Comparison of ENCODE assay signal across 8 mouse cellular contexts in the genomic region with DNA sequence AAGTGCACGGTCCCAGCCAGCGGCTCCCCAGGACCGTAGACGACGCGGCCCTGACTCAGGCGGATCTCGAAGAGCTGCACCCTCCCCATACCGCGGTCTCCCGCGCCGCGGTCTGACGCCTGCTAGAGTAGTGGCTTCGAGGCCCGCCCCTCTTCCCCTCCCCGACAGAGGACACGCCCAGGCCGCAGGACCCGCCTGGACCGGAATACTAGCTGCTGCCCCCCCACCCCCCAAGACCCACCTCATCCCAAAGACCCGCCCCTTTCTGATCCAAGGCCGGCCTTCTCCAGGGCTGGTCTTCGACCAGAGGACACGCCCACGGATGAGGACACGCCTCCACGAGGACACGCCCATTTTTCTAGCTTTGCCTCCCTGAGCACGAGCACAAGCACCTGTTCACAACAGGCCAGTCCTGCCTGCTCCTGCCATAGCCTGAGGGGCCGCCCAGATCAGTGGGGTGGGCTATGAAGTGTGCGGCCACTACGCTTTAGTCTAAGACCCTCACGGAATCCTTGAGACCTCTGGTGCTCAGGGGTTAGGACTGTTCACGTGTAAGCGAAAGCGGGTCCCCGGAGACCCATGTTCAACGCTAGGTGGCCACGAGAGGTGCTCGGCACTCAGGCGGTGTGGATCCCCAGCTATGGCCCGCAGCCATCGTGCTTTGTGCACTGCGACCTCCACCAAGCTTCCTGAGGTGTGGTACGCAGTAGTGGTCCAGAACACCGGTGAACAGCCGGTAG. TPM values are rescaled to one million over a fixed set of nuclear protein-coding genes. Genes with fewer than 3 reads are reported as not detected.
A peak's percentile ranks its signal among the peaks of the same experiment; 100 is the strongest.
DNase-seq lines count a peak whose midpoint lies in the region; ATAC-seq and TF ChIP-seq lines count a peak whose summit lies in the region.

A gene (minus strand): TSS at position 196 of the 740 bp plus-strand sequence.

- under 1% methylated on average over 49 of the region's 49 CpGs for WGBS in hindbrain, postnatal 0 days

- H3K27me3 ChIP-seq in hindbrain, postnatal 0 days (ENCODE audit: insufficient read depth, low read length): no peaks in the 10 kb centered on the region

- ATAC-seq in common myeloid progenitor, adult 5-6 weeks (replicated peaks; ENCODE audit: low read depth, poor library complexity, severe bottlenecking): peak; percentile 84
- ATAC-seq in hindbrain, postnatal 0 days: peak; percentile 93
- ATAC-seq in megakaryocyte, adult 5-6 weeks (ENCODE audit: poor library complexity, severe bottlenecking): peak; percentile 90

- DNase-seq in ZHBTc4 (ENCODE audit: low read depth, low spot score): peak; percentile 99
- peak; percentile 93 for DNase-seq in gastrocnemius, adult 2 months
- DNase-seq in hindbrain, postnatal 0 days (ENCODE audit: low spot score): peak; percentile 94
- peak; percentile 72 to 81 for DNase-seq in left cerebral cortex, adult 2 months (ENCODE audit: extremely low spot score in 1 of 2, low spot score in 2 of 2)
- peak; percentile 76 to 80 for DNase-seq in right cerebral cortex, adult 2 months (ENCODE audit: low spot score in 2 of 2)
- peak; percentile 97 for DNase-seq in urinary bladder, postnatal 14 days (ENCODE audit: low spot score)

- TF ChIP-seq CTCF in gastrocnemius, adult 2 months (IDR thresholded peaks at IDR 0.05): peak; percentile 53
- TF ChIP-seq CTCF in hindbrain, postnatal 0 days (IDR thresholded peaks at IDR 0.05; ENCODE audit: low read depth): peak; percentile 73
- peak; percentile 47 for TF ChIP-seq CTCF in left cerebral cortex, adult 2 months (IDR thresholded peaks at IDR 0.05)

- H3K9ac ChIP-seq in hindbrain, postnatal 0 days (replicated peaks; ENCODE audit: low read length): peak within 1 kb of the TSS; percentile 80

- peaks cover 10% of the 10 kb centered on the region for H3K4me1 ChIP-seq in hindbrain, postnatal 0 days (ENCODE audit: insufficient read depth, low read length)

- peak within 1 kb of the TSS; percentile 88 for H3K27ac ChIP-seq in gastrocnemius, adult 2 months
- H3K27ac ChIP-seq in hindbrain, postnatal 0 days: peak within 1 kb of the TSS; percentile 80
- H3K27ac ChIP-seq in left cerebral cortex, adult 2 months: peak within 1 kb of the TSS; percentile 78

- H3K36me3 ChIP-seq in hindbrain, postnatal 0 days (ENCODE audit: insufficient read depth, low read length): no peaks in the 10 kb centered on the region

- H3K4me3 ChIP-seq in gastrocnemius, adult 2 months: peak within 1 kb of the TSS; percentile 97
- H3K4me3 ChIP-seq in hindbrain, postnatal 0 days (ENCODE audit: low read length): peak within 1 kb of the TSS; percentile 75
- peak within 1 kb of the TSS; percentile 64 for H3K4me3 ChIP-seq in left cerebral cortex, adult 2 months

- peak within 1 kb of the TSS; percentile 91 for H3K4me2 ChIP-seq in hindbrain, postnatal 0 days (ENCODE audit: low read depth, low read length)

- intact Hi-C loops in gastrocnemius, adult 2 months (cut with DNase I): no loop called here
- intact Hi-C loops in left cerebral cortex, adult 2 months (cut with DNase I): no loop called here

- no peaks in the 10 kb centered on the region for H3K9me3 ChIP-seq in hindbrain, postnatal 0 days (ENCODE audit: low read length)

RNA-seq across cellular contexts. Expression of the gene that starts here (rescaled TPM):
- 59.6 and 102 TPM in 2 replicates for total RNA-seq in common myeloid progenitor, adult 5-6 weeks (2017)
- 1 to 10 TPM; 1.9 to 2.8 TPM for total RNA-seq in gastrocnemius, adult 2 months (2021)
- 78.8 and 80.7 TPM in 2 replicates for total RNA-seq in hindbrain, postnatal 0 days (2014; rRNA removed)
- polyA plus RNA-seq in hindbrain, postnatal 0 days (2015; fragmentation: Nextera tagmentation; extraction: Ambion mirVana): 39.8 and 41.9 TPM in 2 replicates
- 10 to 100 TPM; 17.1 to 18.2 TPM for total RNA-seq in left cerebral cortex, adult 2 months (2021)
- total RNA-seq in megakaryocyte, adult 5-6 weeks (2015): 47.2 and 53.9 TPM in 2 replicates
- total RNA-seq in megakaryocyte, adult 5-6 weeks (2017): 106 and 108 TPM in 2 replicates

Comparison
In these comparisons a context has a peak if more than half of its experiments do, and no peak if none do; other contexts are left out.
1. Peak in every context shown above with its lines: DNase-seq, ATAC-seq, H3K4me3 ChIP-seq and H3K27ac ChIP-seq.
2. RNA of the gene that starts here (total RNA-seq): 47.2 to 108 TPM in megakaryocyte, adult 5-6 weeks, 78.8 to 80.7 TPM in hindbrain, postnatal 0 days, 59.6 to 102 TPM in common myeloid progenitor, adult 5-6 weeks and 17.1 to 18.2 TPM in left cerebral cortex, adult 2 months; 1.9 to 2.8 TPM in gastrocnemius, adult 2 months; every median in the first group is over 4 times any median in the second.